Mouse (Mus musculus) frontal cortex, postnatal 10 days (tissue): Measurements from ENCODE around the gene R3hdm4.

ENCODE experiments used
- DNase-seq, 2 experiments: peaks; one replicate each; pipeline ENCODE4 v3.0.0; 2022; ENCODE audit warnings: low spot score in 2 of 2, mixed read lengths in 1 of 2

Gene R3hdm4

DNA sequence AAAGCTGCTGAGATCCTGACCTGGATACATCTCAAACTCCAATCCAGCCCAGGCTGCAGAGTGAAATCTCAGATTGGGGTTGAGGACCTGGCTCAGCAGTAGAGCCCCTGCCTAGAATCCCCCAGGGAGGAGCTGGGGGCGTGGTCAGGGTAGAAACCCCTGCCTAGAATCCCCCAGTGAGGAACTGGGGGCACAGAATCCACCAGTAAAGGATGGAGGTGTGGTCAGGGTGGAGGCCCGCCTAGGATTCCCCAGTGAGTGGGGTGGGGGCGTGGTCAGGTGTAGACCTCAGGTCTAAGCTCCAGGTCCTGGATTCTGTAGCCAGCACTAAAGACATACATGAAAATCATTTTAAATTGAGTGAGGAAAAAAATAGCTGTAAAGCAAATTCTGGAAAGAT lies 48.1 kb downstream of the R3hdm4 start:
- DNase-seq, result no peak

DNA sequence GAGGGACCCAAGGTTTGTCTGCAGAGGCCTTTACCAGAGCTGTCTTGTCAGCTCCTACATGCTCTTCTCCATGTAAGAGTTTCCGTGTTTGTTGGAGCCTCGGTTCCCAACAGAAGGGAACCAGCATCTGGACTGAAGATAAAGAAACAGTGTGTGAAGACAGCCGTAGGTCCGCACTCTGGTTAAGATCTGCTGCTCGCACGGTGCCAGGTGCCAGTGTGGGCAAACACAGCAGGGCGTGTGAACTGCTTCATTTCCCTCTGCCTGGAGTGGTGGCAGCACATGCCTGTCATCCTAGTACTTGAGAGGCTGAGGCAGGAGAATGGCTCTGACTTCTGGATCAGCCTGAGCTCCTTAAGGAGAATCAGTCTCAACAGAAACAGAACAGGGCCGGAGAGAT lies 49.2 kb downstream of the R3hdm4 start:
- no peak for DNase-seq

DNA sequence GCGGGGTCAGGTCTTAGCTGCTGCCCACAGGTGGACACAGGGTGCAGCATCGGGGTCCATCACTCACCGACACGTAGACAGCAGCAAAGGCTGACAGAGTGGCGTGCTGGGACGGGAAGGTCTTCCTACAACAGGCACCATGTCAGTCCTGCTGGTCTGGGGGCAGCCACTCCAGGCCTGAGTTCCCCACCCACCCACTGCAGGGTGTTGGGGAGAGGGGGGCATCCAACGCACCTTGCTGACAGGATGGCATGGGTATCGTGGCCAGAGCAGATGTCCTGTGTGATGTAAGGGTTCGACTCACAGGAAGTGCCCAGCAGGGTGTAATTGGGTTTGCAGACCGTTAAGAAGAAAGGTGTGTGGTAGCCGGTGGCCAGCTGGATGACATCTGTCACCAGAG lies 54.4 kb downstream of the R3hdm4 start:
- no peak for DNase-seq

DNA sequence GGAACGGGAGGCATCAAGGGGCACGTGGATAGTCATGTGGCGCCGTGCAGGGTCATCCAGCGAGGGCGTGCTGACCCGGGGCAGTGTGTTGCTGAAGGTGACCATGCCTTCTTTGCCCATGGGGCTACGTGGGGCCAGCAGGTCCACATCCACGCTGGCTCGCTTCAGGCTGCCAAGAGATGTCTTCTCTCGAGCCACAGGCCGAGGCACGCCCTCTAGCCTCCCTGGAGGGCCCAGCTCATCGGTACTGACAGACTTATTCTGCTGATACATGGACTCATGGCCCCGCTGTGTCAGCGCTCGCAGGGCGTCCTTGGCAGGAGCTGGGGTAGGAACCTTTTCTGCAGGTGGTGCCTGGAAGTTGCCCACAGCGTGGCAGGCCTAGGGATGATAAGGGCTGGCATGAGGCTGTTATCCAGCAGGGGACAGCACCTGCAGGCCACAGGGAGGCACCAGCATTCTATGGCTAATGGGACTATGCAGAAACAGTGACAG lies 55.2 kb downstream of the R3hdm4 start:
- no peak for DNase-seq

DNA sequence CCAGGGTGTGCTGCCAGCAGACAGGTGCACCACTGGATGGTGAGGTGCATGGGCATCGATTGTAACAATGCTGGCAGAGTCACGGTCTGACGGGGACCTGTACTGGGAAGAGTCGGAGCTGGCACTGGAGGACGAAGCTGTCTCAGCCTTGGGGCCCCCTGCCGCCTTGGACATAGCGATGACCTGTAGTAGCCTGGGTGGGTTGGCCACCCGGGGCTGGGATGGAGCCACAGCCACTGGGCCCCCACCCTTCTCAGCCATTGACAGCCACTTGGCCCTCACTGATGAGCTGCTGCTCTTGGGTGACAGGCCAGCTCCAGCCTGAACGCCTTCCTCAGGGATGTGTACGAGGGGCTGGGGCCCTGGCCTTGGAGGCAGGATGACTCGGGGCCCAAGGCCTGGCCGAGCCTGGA lies 55.8 kb downstream of the R3hdm4 start:
- DNase-seq, result no peak

DNA sequence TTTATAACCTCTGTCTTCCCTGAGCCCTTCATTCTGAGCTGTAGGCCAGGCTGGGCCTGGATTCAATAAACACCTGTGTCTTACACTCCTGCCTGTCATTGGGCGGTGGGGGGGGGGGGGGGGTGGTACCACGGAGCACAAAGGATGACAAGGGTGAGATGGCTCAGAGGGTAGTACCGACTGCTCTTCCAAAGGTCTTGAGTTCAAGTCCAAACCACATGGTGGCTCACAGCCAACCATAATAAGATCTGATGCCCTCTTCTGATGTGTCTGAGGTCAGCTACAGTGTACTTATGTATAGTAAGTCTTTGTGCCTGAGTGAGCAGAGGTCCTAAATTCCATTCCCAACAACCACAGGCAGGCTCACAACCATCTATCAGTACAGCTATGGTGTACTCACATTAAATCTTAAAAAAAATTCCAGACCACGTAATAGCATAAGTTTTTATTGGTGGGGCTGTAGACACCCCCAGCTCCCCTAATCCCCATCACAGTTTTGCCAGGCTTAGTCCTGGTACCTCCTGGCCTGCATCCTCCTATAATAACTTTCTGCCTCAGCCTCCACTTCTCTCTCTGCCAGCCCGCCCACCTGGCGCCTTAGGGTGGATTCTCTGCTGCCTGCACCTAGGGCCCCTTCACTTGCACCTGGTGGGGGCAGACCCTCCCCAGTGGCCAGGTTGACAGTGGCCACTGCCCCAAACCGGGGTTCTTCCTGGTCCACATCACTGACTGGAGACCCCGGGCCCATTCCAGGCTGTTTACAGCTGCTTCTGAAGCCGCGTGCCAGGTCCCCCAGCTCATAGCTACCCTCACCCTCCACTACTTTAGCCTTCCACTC lies 56.4 kb downstream of the R3hdm4 start:
- DNase-seq, result no peak

DNA sequence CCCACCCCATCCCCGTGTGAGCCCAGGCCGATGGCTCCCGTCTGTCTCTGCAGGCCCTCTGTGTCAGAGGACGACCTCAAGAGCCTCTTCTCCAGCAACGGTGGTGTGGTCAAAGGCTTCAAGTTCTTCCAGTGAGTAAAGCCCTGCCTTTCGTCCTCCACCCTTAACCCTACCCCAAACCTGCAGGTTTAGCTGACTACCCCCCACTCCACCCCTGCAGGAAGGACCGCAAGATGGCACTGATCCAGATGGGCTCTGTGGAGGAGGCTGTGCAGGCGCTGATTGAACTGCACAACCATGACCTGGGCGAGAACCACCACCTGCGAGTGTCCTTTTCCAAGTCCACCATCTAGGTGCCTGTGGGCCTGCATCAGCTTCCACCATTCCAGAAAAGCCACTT lies 58.1 kb downstream of the R3hdm4 start:
- DNase-seq, result no peak

DNA sequence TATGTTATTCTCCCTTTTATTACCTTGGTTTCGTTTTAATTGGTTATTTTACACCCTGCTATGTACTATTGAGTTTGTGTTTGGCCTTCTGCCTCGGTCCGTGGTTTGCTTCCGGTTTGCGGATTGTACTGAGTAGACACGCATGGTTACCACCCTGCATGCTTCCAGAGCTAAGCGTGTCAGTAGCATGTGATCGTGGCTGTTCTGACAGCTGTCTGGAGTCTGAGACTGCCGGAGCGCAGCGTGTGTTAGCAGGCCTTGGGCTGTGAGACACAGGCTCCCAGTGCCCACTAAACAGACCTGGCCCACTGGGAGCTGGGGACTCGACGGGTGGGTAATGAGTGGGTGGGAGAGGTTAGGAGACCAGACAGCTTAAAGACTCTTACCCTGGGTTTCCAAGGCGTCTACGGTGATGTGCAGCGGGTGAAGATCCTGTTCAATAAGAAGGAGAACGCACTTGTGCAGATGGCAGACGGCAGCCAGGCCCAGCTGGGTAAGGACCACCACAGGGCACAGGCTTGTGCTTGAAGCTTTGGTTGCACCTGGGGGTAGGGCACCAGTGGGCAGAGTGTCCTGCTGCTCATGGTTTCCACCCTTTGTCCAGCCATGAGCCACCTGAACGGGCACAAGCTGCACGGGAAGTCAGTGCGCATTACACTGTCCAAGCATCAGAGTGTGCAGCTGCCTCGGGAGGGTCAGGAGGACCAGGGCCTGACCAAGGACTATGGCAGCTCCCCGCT lies 58.8 kb downstream of the R3hdm4 start:
- no peak for DNase-seq

DNA sequence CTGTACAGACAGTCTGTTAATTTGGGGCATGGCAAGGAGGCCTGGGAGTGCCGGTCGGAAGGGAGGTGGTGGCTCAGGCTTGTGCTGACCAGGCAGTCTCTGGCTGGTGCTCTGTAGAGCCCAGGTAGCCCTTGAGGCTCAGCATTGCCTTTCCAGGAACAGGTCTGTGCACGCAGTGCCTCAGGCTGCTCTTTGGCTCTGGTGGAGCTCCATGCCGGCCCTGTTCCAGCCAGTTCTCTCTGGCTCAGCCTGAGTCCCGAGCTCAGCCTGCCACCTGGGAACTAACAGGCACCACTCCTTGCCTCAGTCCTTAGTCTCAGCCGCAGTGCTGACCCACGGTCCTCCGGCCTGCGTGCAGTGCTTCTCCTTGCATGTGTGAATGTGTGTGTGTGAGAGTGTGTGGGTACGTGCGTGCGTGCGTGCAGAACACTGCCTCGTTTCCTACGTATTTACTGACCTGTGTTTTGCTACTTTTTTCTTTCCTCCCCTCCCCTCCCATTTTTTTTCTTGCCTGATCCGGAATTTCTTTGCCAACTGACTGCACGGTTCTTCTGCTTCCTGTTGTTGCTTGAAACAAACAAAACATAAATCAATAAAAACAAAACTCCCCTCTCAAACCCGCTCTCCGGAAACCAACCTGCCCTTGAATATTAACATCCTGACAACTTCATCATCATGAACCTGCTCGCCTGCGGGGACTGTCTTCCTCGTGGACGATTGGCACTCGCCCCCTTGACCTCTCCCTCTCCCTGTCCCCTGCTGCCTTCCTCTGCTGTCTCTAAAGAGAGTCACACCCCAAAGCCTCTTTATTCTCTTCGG lies 59.6 kb downstream of the R3hdm4 start:
- no peak for DNase-seq

DNA sequence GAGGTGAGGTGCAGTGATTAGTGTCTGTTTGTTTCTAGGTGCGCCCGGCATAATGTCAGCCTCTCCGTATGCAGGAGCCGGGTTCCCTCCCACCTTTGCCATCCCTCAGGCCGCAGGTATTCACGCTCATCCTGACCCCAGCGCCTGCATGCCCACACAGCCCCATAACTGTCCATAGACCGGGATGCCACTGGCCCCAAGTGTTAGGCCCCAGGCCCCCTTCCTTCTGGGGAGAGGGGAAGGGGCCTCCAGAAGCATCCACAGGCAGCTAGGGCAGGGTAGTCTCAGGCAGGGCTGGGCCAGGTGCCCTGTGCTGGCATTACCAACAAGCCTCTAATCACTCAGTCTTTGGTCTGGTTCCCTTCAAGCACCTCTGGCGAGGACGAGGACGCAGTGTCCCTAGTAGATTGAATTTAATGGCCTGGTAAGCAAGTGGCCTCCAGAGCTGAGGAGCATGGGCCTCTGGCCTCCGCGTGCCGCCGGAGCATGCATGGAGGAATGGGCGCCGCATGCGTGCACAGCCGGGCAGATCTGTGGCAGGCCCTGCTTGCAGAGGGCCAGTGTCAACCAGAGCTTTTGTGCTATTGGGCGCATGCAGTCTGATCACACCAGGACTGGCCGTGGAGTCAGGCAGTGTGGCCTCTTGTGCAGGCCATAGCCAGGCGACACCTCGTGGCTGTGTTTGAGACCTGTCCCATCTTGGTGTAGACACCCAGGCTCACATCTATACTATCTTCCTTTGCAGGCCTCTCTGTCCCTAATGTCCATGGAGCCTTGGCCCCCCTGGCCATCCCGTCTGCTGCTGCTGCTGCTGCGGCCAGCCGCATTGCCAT lies 60.7 kb downstream of the R3hdm4 start:
- no peak for DNase-seq
